Mouse (Mus musculus) C2C12 (cell line): ENCODE measurements around the gene Pgm5. TPM values are rescaled to one million over a fixed set of nuclear protein-coding genes. Genes with fewer than 3 reads are reported as not detected.

Experiments used
- H3K27me3 ChIP-seq: one replicate; pipeline ENCODE4 v1.6.1; 2011; ENCODE audit not compliant: control insufficient read depth, insufficient read depth, insufficient read length
- H3K36me3 ChIP-seq: one replicate; pipeline ENCODE4 v1.6.1; 2011; ENCODE audit not compliant: control insufficient read depth, insufficient read depth
- H3K4me3 ChIP-seq: one replicate; pipeline ENCODE4 v1.5.1; 2011; ENCODE audit warnings: mild to moderate bottlenecking, control low read depth; ENCODE audit not compliant: poor library complexity, insufficient read depth, severe bottlenecking
- H3K79me2 ChIP-seq: one replicate; pipeline ENCODE4 v1.6.1; 2011; ENCODE audit not compliant: control insufficient read depth, insufficient read depth
- H3K79me3 ChIP-seq: one replicate; pipeline ENCODE4 v1.6.1; 2011; ENCODE audit warnings: low read depth, control low read depth
- H3ac ChIP-seq: one replicate; pipeline ENCODE3; 2011; ENCODE audit warnings: low read depth; ENCODE audit not compliant: control insufficient read depth, insufficient read length
- CEBPB ChIP-seq: IDR thresholded peaks from one replicate; pipeline ENCODE4 v1.6.1; 2011; ENCODE audit warnings: low read depth, mild to moderate bottlenecking, control low read depth, moderate library complexity
- CTCF ChIP-seq: IDR thresholded peaks from one replicate; pipeline ENCODE4 v1.5.1; 2011; ENCODE audit not compliant: control insufficient read depth, insufficient read depth, insufficient read length
- FOSL1 ChIP-seq: IDR thresholded peaks from one replicate; pipeline ENCODE4 v1.8.0; 2011; ENCODE audit warnings: mild to moderate bottlenecking, low read length; ENCODE audit not compliant: poor library complexity, insufficient read depth, severe bottlenecking
- MAX ChIP-seq: IDR thresholded peaks from one replicate; pipeline ENCODE4 v1.6.1; 2011; ENCODE audit warnings: mild to moderate bottlenecking, control low read depth
- MYOD1 ChIP-seq: IDR thresholded peaks from one replicate; pipeline ENCODE4 v1.6.1; 2011; ENCODE audit warnings: low read depth; ENCODE audit not compliant: control insufficient read depth, insufficient read length
- MYOG ChIP-seq: IDR thresholded peaks from one replicate; pipeline ENCODE4 v1.6.1; 2011; ENCODE audit not compliant: control insufficient read depth, insufficient read length; ENCODE audit errors: extremely low read depth
- USF1 ChIP-seq: IDR thresholded peaks from one replicate; pipeline ENCODE4 v1.6.1; 2011; ENCODE audit warnings: low read depth, mild to moderate bottlenecking, control low read depth, moderate library complexity
- polyA plus RNA-seq: library from polyadenylated mRNA; unstranded; fragments of >200 nt; fragmentation: generic; extraction: Trizol; gene quantifications from one replicate; pipeline ENCODE4 v1.2.1, GENCODE M21; 2012; ENCODE audit warnings: missing spikeins

The Pgm5 gene
- polyA plus RNA-seq, 1 experiment: 0.05 TPM

GRCm38 (mm10) chr19:24701716-24702115 is 159.9 kb downstream of the Pgm5 start:
- H3K79me2 ChIP-seq: no peaks in the 10 kb centered on the region
- H3K27me3 ChIP-seq: no peaks in the 10 kb centered on the region
- H3K36me3 ChIP-seq: no peaks in the 10 kb centered on the region
- no peak overlapping the region for H3K4me3 ChIP-seq
- TF ChIP-seq MAX (no peak), MYOD1 (no peak), FOSL1 (no peak), MYOG (no peak), CTCF (no peak), USF1 (no peak), CEBPB (no peak)
- H3ac ChIP-seq: no peak overlapping the region
- no peaks in the 10 kb centered on the region for H3K79me3 ChIP-seq

- TF ChIP-seq MYOD1 (no peak), CEBPB (no peak), CTCF (no peak), USF1 (no peak)
- Histone ChIP-seq H3ac (no peak overlapping the region), H3K4me3 (no peak overlapping the region), H3K27me3 (no peaks in the 10 kb centered on the region), H3K79me3 (no peaks in the 10 kb centered on the region), H3K79me2 (no peaks in the 10 kb centered on the region), H3K36me3 (no peaks in the 10 kb centered on the region)
Measured at GRCm38 (mm10) chr19:24700664-24701063, 161.0 kb downstream of the Pgm5 start.

GRCm38 (mm10) chr19:24699910-24700309 is 161.7 kb downstream of the Pgm5 start:
- Histone ChIP-seq H3K79me2 (no peaks in the 10 kb centered on the region), H3K36me3 (no peaks in the 10 kb centered on the region), H3K4me3 (no peak overlapping the region), H3K79me3 (no peaks in the 10 kb centered on the region), H3K27me3 (no peaks in the 10 kb centered on the region), H3ac (no peak overlapping the region)
- no peak for TF ChIP-seq CTCF
- no peak for TF ChIP-seq USF1

- Histone ChIP-seq H3K4me3 (no peak overlapping the region), H3K36me3 (no peaks in the 10 kb centered on the region), H3K79me3 (no peaks in the 10 kb centered on the region), H3ac (no peak overlapping the region), H3K27me3 (no peaks in the 10 kb centered on the region), H3K79me2 (no peaks in the 10 kb centered on the region)
- no peak for TF ChIP-seq CEBPB
- TF ChIP-seq MAX: no peak
- TF ChIP-seq FOSL1: no peak
- TF ChIP-seq MYOD1: no peak
- TF ChIP-seq CTCF: no peak
- no peak for TF ChIP-seq MYOG
- no peak for TF ChIP-seq USF1
Measured at GRCm38 (mm10) chr19:24699196-24699595, 162.5 kb downstream of the Pgm5 start.

- Histone ChIP-seq H3K79me2 (no peaks in the 10 kb centered on the region), H3K4me3 (no peak overlapping the region), H3K27me3 (no peaks in the 10 kb centered on the region), H3ac (no peak overlapping the region), H3K36me3 (no peaks in the 10 kb centered on the region), H3K79me3 (no peaks in the 10 kb centered on the region)
- TF ChIP-seq CEBPB (no peak), MAX (no peak), CTCF (no peak), MYOD1 (no peak)
Measured at GRCm38 (mm10) chr19:24698651-24699050, 163.0 kb downstream of the Pgm5 start.

GRCm38 (mm10) chr19:24697946-24698345 is 163.7 kb downstream of the Pgm5 start:
- H3K36me3 ChIP-seq: no peaks in the 10 kb centered on the region

More at GRCm38 (mm10) chr19:24697946-24698345, 163.7 kb downstream of the Pgm5 start:
- Histone ChIP-seq H3ac (no peak overlapping the region), H3K4me3 (no peak overlapping the region), H3K79me3 (no peaks in the 10 kb centered on the region), H3K79me2 (no peaks in the 10 kb centered on the region), H3K27me3 (no peaks in the 10 kb centered on the region)
- TF ChIP-seq MAX (no peak), MYOD1 (no peak), CEBPB (no peak)
